Mouse (Mus musculus): ENCODE data around the gene Cnfn.
"Not testable (repeated sequence)": the region's sequence is repeated elsewhere in the genome, so short reads cannot be mapped to it uniquely, and the experiment has no call there.

The Cnfn gene

DNA sequence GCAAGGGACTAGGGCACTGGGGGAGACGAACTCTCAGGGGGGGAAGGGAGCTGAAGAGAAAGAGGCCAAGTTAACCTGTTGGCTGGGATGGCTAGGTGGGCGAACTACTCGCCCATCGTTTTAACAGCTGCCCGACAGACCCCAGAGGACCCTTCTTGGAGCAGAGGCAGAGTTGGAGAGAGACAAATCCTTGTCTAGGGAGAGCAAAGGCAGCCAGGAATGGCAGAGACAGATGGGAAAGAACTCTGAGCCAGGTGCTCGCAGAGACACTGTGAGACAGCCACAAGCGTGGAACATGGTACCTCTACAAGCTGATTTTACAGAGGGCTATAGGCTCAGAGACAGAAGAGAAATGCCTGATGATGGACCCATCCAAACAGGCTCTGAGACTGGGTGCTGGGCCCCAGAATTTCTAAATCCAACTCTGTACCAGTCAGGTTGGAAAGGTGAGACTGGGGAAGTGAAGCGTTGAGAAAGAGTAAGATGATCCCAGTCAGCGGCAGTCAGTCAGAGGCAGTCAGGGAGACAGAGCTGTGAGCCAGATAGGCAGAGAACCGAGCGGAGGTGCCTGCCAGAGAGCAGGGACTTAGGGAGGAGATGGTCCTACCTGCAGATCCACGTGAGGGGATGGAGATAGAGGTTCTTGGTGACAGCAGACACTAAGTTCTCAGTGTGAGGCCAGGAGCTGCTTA lies at the start of gene Cnfn:
TSS of gene Cnfn (minus strand) at position 667 of the 692 bp plus-strand sequence.
- no peak for DNase-seq (ENCODE audit: extremely low spot score)

- DNase-seq (ENCODE audit: extremely low spot score): no peak
Measured at GRCm38 (mm10) chr7:25417597-25417996, 48.1 kb upstream of the Cnfn start.

GRCm38 (mm10) chr7:25412833-25413441 lies 43.4 kb upstream of the Cnfn start, which contains the start of gene Cxcl17:
Gene Cxcl17 (minus strand): TSS chr7:25412886.
- no peak for DNase-seq (ENCODE audit: extremely low spot score)

DNA sequence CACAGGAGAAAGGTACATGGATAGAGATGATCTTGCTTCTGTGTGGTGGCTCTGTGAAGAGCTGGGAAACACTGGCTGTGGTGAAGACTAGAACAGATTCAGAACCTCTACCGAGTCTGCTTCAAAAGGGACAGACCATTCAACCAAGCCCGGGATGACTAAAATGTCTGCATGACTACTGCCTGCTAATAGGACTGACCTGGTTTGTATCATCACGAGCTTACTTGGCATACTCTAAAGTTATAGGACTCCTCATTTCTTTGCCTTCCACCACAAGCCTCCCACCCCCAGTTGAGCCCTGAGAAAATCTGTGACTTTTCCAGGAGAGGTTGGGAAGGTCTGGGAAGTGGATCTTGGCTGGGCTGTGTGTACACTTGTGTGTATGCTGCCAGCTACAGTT lies 42.3 kb upstream of the Cnfn start:
- no peak for DNase-seq (ENCODE audit: extremely low spot score)

- DNase-seq (ENCODE audit: extremely low spot score): no peak
Measured at GRCm38 (mm10) chr7:25410969-25411615, 41.6 kb upstream of the Cnfn start.

- DNase-seq (ENCODE audit: extremely low spot score): no peak
Measured at GRCm38 (mm10) chr7:25409114-25409760, 39.7 kb upstream of the Cnfn start.

DNA sequence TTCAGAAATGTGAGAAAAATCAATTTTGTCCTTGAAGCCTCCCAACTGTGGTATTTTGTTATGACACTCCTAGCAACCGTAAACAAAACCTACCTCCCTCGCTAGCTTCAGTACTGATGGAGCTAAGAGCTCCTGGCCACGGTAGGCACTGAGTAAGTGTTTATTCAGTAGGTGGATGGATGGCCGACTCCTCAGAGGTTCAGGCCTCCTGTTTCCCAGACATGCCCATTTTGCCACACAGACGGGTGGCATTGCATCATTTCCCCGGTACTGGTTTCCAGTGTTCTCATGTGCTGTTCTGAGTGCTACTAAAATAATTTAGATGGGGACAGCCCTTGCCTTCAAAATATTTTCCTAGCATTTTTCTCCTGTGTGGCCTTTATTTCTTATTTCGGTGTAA lies 36.9 kb upstream of the Cnfn start:
- no peak for DNase-seq (ENCODE audit: extremely low spot score)

DNA sequence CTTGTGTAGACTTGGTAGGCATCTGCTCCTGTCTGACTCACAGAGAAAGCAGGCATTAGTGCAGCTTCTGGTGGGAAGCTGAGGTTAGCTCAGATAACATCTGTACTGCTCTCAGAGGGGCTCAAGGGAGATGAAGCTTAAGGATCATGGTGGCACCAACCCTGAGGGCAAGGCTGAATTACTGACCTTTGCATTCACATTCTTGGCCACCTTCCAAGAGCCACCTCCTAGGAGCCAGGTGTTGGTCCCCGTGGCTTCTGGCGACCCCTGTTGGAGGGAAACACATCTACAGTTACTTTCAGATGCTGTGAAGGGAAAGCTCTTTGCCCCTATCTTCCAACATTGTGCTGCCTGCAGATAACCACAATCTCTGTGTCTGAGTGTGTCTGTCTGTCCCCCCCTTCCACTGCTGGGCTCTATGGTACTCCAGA lies 33.2 kb upstream of the Cnfn start:
- DNase-seq (ENCODE audit: extremely low spot score): peak; percentile 51

DNA sequence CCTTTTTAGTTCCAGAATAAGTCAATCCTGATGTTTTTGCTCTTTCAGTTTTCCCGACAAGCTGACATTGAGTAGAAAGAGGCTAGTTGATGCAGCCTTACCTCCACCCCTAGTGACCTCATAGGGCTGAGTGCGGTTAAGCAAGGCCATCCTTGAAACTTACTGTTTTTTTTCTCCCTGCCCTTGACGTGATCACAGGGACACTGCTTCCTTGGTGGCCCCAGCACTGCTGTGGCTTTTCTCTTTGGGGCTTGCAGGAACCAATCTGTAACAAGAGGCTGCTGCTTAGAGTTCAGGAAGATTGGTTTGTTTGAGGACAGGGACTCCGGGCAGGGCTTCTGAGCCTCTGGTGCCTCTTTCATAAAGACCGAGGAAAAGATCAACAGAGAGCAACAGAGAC lies 32.5 kb upstream of the Cnfn start:
- no peak for DNase-seq (ENCODE audit: extremely low spot score)

- DNase-seq (ENCODE audit: extremely low spot score): no peak
Measured at GRCm38 (mm10) chr7:25401551-25401950, 32.0 kb upstream of the Cnfn start.

DNA sequence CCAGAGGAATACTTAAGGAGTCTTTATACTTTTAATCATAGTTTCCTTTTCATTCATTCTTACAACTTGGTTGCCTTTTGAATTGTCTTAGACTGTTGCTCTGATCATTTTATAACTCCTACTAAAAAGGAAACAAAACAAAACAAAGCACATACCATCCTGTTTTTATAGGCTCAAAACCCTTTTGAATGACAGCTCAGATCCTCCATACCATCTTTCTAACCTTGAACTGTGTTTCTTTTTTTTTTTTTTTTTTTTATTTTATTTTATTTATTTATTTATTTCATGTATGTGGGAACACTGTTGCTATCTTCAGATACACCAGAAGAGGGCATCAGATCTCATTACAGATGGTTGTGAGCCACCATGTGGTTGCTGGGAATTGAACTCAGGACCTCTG lies 29.5 kb upstream of the Cnfn start:
- not testable (repeated sequence) for DNase-seq (ENCODE audit: extremely low spot score)

GRCm38 (mm10) chr7:25398610-25399009 lies 29.1 kb upstream of the Cnfn start, which contains the start of gene Lipe:
Gene Lipe (minus strand): TSS chr7:25398710.
- DNase-seq (ENCODE audit: extremely low spot score): no peak

GRCm38 (mm10) chr7:25396621-25397020 lies 27.1 kb upstream of the Cnfn start:
- no peak for DNase-seq (ENCODE audit: extremely low spot score)

- DNase-seq (ENCODE audit: extremely low spot score): peak; percentile 94
Measured at GRCm38 (mm10) chr7:25395558-25396521, 26.3 kb upstream of the Cnfn start.

DNA sequence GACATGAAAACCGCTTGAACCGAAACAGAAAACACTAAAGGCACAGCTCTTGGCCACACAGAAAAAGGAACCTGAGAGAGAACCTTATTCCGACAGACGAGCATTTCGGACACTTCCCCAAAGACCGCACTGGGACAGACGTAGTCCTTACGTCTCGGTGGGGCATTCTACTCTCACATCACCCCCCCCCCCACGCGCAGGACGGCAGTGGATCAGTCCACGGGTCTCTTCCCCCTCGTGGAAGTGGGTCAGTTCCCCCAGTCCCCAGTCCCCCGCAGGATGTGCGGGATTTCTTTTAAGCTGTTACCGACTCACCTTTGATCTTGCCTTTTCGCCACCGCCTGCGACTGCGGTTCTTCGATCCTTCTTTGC lies 25.6 kb upstream of the Cnfn start:
- DNase-seq (ENCODE audit: extremely low spot score): no peak

DNA sequence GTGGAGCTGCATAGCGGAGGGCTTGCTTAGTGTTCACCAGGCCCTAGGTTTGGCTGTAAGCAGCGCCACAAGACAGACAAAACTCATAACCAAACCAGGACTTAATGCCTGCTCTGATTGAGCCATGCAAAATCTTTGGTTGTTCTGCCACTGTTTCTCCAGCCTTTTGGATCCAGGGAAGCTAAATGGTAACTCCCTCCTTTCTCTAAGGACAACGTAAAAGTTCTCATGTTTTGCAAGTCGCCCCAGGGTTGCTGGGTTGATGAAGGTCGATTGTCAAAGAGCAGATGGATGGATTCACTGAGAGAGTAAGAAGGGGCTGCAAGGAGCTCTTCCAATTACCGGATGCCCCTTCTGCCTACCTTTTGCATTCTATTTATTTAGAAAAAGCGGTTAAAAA lies 25.2 kb upstream of the Cnfn start:
- DNase-seq (ENCODE audit: extremely low spot score): no peak

DNA sequence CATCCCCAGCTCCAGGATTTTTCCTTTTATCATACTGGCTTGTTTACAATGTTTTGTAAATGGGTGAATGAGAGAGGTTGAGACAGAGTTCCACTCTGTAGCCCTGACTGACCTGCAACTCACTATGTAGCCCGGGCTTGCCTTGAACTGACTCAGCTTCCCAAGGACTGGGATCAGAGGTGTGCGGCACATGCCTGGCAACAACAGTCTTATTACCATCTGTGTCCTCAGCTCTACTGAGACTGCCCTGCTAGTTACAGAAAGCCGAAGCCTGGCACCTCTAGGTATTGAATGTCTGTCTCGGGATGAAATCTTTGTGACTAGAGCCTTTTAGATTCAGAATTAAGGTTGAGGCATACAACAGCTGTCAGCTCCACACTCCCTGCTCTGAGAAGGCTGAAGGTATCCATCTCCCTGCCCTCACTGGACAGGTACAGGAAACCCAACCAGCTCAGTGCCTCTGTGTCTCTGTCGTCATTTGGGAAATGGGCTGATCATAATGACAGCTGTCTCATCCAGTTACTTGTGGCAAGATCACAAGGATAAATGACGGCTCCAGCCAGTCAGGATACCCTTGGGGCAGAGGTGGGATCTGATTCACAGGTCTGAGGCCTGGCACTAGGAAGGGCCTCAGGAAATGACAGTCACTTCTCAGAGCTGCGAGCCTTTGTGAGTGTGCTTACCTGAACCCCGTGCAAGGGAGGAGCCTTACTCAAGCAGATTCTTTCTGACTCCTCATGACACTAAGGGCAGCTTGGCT lies 24.1 kb upstream of the Cnfn start:
- DNase-seq (ENCODE audit: extremely low spot score): no peak

GRCm38 (mm10) chr7:25392851-25393250 lies 23.3 kb upstream of the Cnfn start:
- DNase-seq (ENCODE audit: extremely low spot score): no peak

DNA sequence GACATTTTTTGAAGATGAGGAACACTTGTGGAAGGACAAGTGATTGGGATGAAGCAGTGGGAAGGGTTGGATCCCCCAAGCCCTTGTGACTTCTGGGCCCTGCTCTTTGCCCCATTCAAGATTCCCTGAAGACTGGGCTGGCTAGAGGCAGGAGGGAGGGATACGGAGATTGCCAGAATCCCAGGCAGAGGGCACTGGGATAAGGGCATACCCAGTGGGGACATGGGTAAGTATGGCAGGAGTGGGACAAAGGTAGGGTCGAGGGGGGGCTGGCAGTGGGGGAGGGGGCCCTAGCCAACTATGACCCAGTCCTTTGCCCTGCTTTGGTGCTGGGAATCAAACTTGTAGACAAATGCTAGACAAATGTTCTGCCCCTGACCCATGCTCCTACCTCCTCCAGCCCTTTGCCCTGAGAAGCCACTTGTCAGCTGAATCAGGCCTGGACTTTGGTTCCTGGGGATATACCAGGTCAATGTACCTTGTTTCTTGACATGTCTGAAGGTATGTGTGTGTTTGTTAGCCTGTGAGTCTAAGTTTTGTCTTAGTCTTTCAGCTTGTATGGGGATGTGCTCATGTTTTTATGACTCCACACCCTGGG lies 22.4 kb upstream of the Cnfn start:
- DNase-seq (ENCODE audit: extremely low spot score): no peak

DNA sequence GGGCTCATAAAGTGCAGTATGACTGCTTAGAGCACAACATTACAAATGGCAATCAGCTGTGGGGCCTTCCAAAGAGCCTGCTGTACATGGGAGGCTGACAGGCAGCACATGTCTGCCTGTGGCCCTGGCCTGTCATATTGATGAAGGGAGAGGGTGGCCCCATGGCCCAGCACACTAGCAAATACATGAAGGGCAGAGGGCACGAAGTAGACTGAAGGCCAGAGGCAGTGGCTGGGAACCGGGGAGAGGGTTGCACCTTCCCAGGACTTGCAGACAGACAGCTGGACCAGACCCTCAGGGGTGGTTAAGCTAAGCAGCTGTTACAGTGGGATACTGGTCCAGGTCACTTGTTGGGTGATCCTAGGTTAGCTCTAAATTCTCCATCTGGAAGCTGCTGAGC lies 21.5 kb upstream of the Cnfn start:
- no peak for DNase-seq (ENCODE audit: extremely low spot score)
